22 mouse cellular contexts compared by ENCODE assay signal in the genomic region with DNA sequence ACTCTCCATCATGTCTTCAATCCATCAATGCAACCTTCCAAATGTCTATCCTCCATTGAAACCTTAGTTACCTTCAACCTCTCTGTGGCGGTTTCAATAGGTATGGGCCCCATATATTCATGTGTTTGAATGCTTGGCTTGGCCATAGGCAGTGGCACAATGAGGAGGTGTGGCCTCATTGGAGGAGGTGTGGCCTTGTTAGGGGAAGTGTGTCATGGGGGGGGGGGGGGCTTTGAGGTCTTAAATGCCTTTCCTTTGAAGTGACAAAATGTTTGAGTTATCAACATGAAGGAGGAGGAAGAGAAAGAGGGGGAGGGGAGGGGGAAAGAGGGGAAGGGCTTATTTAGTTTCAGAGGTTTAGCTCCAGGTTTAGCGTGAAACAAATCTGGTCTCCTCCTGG. TPM values are rescaled to one million over a fixed set of nuclear protein-coding genes. Genes with fewer than 3 reads are reported as not detected.
DNase-seq lines count a peak whose midpoint lies in the region; ATAC-seq lines count a peak whose summit lies in the region.
"Had no signal": no experiment of that assay in that cellular context is flagged by ENCODE, and none has a peak within 500 bp of the region (broad histone marks: within the 10 kb centered on the region; RNA-seq: fewer than 3 reads in every experiment).

No protein-coding gene starts in this region.

- no peak for ATAC-seq in CD4-positive, CD25-positive, alpha-beta regulatory T cell, adult 4 months
- ATAC-seq in granulocyte monocyte progenitor cell, adult 5-6 weeks (replicated peaks; ENCODE audit: poor library complexity, severe bottlenecking): peak; percentile 59
- ATAC-seq: forebrain, embryonic 15.5 days had no signal

- H3K27me3 ChIP-seq in splenic B cell, adult 2 months (ENCODE audit: control insufficient read depth, insufficient read depth, low read length, poor library complexity, severe bottlenecking): no peaks in the 10 kb centered on the region
- H3K27me3 ChIP-seq: forebrain, embryonic 15.5 days had no signal

- no peaks in the 10 kb centered on the region for H3K36me3 ChIP-seq in splenic B cell, adult 2 months (ENCODE audit: control insufficient read depth, insufficient read depth, low read length, poor library complexity, severe bottlenecking)
- H3K36me3 ChIP-seq: embryonic facial prominence, embryonic 10.5 days; embryonic facial prominence, embryonic 13.5 days; forebrain, embryonic 12.5 days; forebrain, embryonic 15.5 days; hindbrain, embryonic 12.5 days; hindbrain, embryonic 15.5 days had no signal

- peak; percentile 48 for DNase-seq in CD4-positive, CD25-positive, alpha-beta regulatory T cell, adult 2 months (ENCODE audit: low read depth, low spot score)
- peak; percentile 60 for DNase-seq in 416B (ENCODE audit: low read depth)
- peak; percentile 49 for DNase-seq in splenic B cell, adult 2 months (ENCODE audit: low read depth, low spot score)
- no peak for DNase-seq in spleen, adult 12 weeks (ENCODE audit: low spot score)
- no peak for DNase-seq in adrenal gland, adult 2 months
- DNase-seq: adrenal gland, adult 8-10 months; adrenal gland, postnatal 25 days; cerebellum, adult 11-12 months; cerebellum, adult 8-10 months; cerebellum, postnatal 10 days; cerebellum, postnatal 36 days; embryo, embryonic 11 days; gastrocnemius, postnatal 25 days; heart, adult 11 months had no signal

RNA-seq across cellular contexts. Expression of a gene that starts 5.5 kb away (rescaled TPM):
- polyA plus RNA-seq in CD4-positive, CD25-positive, alpha-beta regulatory T cell, adult 4 months (2017; shearing (Covaris generic)): 1 to 10 TPM; 2.0 to 2.2 TPM
- 10.7 and 13.4 TPM in 2 replicates for total RNA-seq in granulocyte monocyte progenitor cell, adult 5-6 weeks (2014; fragmentation: Nextera tagmentation)
- 9.3 and 10.5 TPM in 2 replicates for total RNA-seq in granulocyte monocyte progenitor cell, adult 5-6 weeks (2017)
- 1 to 10 TPM; 4.8 to 5.0 TPM for total RNA-seq in adrenal gland, adult 2 months (2021)
- polyA plus RNA-seq in adrenal gland, adult 2 months (2012; rRNA removed): 3.8 and 4.1 TPM in 2 replicates

RNA-seq across cellular contexts. Expression of a gene that starts 58.1 kb away (rescaled TPM):
- polyA plus RNA-seq in CD4-positive, CD25-positive, alpha-beta regulatory T cell, adult 4 months (2017; shearing (Covaris generic)): 10 to 100 TPM; 49.3 to 50.9 TPM
- total RNA-seq in granulocyte monocyte progenitor cell, adult 5-6 weeks (2014; fragmentation: Nextera tagmentation): 11.3 and 26.6 TPM in 2 replicates
- 49.5 and 52.8 TPM in 2 replicates for total RNA-seq in granulocyte monocyte progenitor cell, adult 5-6 weeks (2017)
- 10 to 100 TPM; 25.5 to 37.6 TPM for total RNA-seq in adrenal gland, adult 2 months (2021)
- polyA plus RNA-seq in adrenal gland, adult 2 months (2012; rRNA removed): 62.6 and 75.9 TPM in 2 replicates

Comparison
In these comparisons a context has a peak if more than half of its experiments do, and no peak if none do; other contexts are left out.
1. DNase-seq: peak in CD4-positive, CD25-positive, alpha-beta regulatory T cell, adult 2 months (single experiment), 416B (single experiment) and splenic B cell, adult 2 months (single experiment); none in spleen, adult 12 weeks (single experiment) and adrenal gland, adult 2 months (single experiment).